Mouse (Mus musculus): Measurements from ENCODE around the gene Galnt12.

DNA sequence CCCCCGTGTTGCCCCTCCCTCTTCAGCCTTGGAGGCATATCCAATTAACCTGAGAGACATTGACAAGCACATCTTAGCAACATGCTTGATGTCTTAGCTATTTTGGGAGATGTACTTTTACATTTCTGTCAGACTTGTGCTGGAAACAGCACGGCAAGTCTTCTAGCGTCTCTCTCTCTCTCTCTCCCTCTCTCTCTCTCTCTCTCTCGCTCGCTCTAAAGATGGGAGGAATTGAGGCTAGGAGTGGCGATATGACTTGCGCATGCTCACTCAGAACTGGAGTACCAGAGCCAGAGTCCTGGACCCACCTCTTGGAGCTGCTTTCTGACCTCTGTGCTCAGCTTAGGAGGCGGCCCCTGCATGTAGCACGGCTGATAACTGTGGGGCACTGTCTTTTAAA is 20.9 kb downstream of the Galnt12 start:
- TF ChIP-seq CHD2 (IDR thresholded peaks at IDR 0.05; ENCODE audit: low read depth, low read length) (no peak), MAFK (IDR thresholded peaks at IDR 0.05; ENCODE audit: insufficient read depth, low read depth, low read length) (no peak), ZNF384 (IDR thresholded peaks at IDR 0.05; ENCODE audit: low read depth, low read length) (no peak)
